Mouse (Mus musculus) lung, postnatal 25 days (tissue): ENCODE results near the gene Kirrel3.
A peak's percentile ranks its signal among the peaks of the same experiment; 100 is the strongest.

Experiments
- DNase-seq: peaks from one replicate; pipeline ENCODE4 v3.0.0; 2022; ENCODE audit warnings: low spot score

The Kirrel3 gene

GRCm38 (mm10) chr9:34507164-34507563, 21.5 kb downstream of the Kirrel3 start:
- no peak for DNase-seq

GRCm38 (mm10) chr9:34518861-34519260, 33.2 kb downstream of the Kirrel3 start:
- no peak for DNase-seq

GRCm38 (mm10) chr9:34520234-34520950, 34.7 kb downstream of the Kirrel3 start:
- DNase-seq, result no peak

GRCm38 (mm10) chr9:34525695-34526094, 40.0 kb downstream of the Kirrel3 start:
- no peak for DNase-seq

GRCm38 (mm10) chr9:34538591-34539335, 53.1 kb downstream of the Kirrel3 start:
- no peak for DNase-seq

- no peak for DNase-seq
Observed at GRCm38 (mm10) chr9:34541908-34542307, 56.2 kb downstream of the Kirrel3 start.

GRCm38 (mm10) chr9:34555699-34556098, 70.0 kb downstream of the Kirrel3 start:
- DNase-seq, result no peak

- DNase-seq, result no peak
Observed at GRCm38 (mm10) chr9:34557846-34558245, 72.2 kb downstream of the Kirrel3 start.

GRCm38 (mm10) chr9:34558291-34558899, 72.7 kb downstream of the Kirrel3 start:
- no peak for DNase-seq

GRCm38 (mm10) chr9:34559102-34559501, 73.4 kb downstream of the Kirrel3 start:
- no peak for DNase-seq

- DNase-seq, result no peak
Observed at GRCm38 (mm10) chr9:34561281-34561680, 75.6 kb downstream of the Kirrel3 start.

- peak; percentile 1 for DNase-seq
Observed at GRCm38 (mm10) chr9:34562437-34563000, 76.8 kb downstream of the Kirrel3 start.

GRCm38 (mm10) chr9:34573906-34574305, 88.2 kb downstream of the Kirrel3 start:
- DNase-seq, result no peak

- DNase-seq, result no peak
Observed at GRCm38 (mm10) chr9:34574611-34575010, 88.9 kb downstream of the Kirrel3 start.

GRCm38 (mm10) chr9:34579174-34579573, 93.5 kb downstream of the Kirrel3 start:
- DNase-seq, result no peak

- no peak for DNase-seq
Observed at GRCm38 (mm10) chr9:34580059-34580458, 94.4 kb downstream of the Kirrel3 start.

- DNase-seq, result no peak
Observed at GRCm38 (mm10) chr9:34582496-34582895, 96.8 kb downstream of the Kirrel3 start.

- DNase-seq, result no peak
Observed at GRCm38 (mm10) chr9:34585487-34585886, 99.8 kb downstream of the Kirrel3 start.

GRCm38 (mm10) chr9:34586080-34586479, 100.4 kb downstream of the Kirrel3 start:
- DNase-seq, result no peak

GRCm38 (mm10) chr9:34589799-34590198, 104.1 kb downstream of the Kirrel3 start:
- no peak for DNase-seq

- DNase-seq, result no peak
Observed at GRCm38 (mm10) chr9:34592073-34592610, 106.4 kb downstream of the Kirrel3 start.

GRCm38 (mm10) chr9:34593889-34594288, 108.2 kb downstream of the Kirrel3 start:
- no peak for DNase-seq
